Mouse (Mus musculus) MEL (cell line): ENCODE data around the gene Ccdc126. TPM values are rescaled to one million over a fixed set of nuclear protein-coding genes. Genes with fewer than 3 reads are reported as not detected.
A peak's percentile ranks its signal among the peaks of the same experiment; 100 is the strongest.

ENCODE experiments used
- DNase-seq: peaks from one replicate; pipeline ENCODE4 v3.0.0; 2011; ENCODE audit warnings: low read depth, low spot score
- H3K27ac ChIP-seq: 2 replicates; pipeline ENCODE4 v1.5.1; 2012; ENCODE audit warnings: low read depth, mild to moderate bottlenecking, control low read depth, low read length, moderate library complexity; ENCODE audit not compliant: control insufficient read depth
- H3K27me3 ChIP-seq, 2 experiments: fragments of 150-350 bp in 1 of 2; sonication (generic) in 1 of 2; 2 replicates each; pipeline ENCODE4 v1.6.1; 2012; ENCODE audit warnings: low read length in 2 of 2, mild to moderate bottlenecking in 2 of 2, improper control_type of control experiment in 1 of 2, moderate library complexity in 1 of 2; ENCODE audit not compliant: insufficient read depth in 2 of 2, control insufficient read depth in 1 of 2
- H3K36me3 ChIP-seq, 2 experiments: 2 replicates each; pipeline ENCODE4 v1.6.1; 2012 to 2014; ENCODE audit warnings: low read length in 2 of 2, improper control_type of control experiment in 1 of 2, inconsistent platforms in 1 of 2, mild to moderate bottlenecking in 1 of 2; ENCODE audit not compliant: insufficient read depth in 2 of 2, control insufficient read depth in 1 of 2
- H3K4me1 ChIP-seq, 2 experiments: fragments of 150-350 bp in 1 of 2; sonication (generic) in 1 of 2; 2 replicates each; pipeline ENCODE4 v1.6.1; 2012; ENCODE audit warnings: low read length in 2 of 2, improper control_type of control experiment in 1 of 2, mild to moderate bottlenecking in 1 of 2; ENCODE audit not compliant: insufficient read depth in 2 of 2, control insufficient read depth in 1 of 2
- H3K4me3 ChIP-seq, 2 experiments: fragments of 150-350 bp in 1 of 2; sonication (generic) in 1 of 2; 2 replicates each; pipeline ENCODE4 v1.5.1; 2012; ENCODE audit warnings: low read depth in 2 of 2, low read length in 2 of 2, mild to moderate bottlenecking in 2 of 2, moderate library complexity in 2 of 2, control low read depth in 1 of 2, improper control_type of control experiment in 1 of 2; ENCODE audit not compliant: control insufficient read depth in 1 of 2, insufficient read depth in 1 of 2
- H3K79me2 ChIP-seq: 2 replicates; pipeline ENCODE4 v1.6.1; 2012; ENCODE audit warnings: mild to moderate bottlenecking, low read length, moderate library complexity; ENCODE audit not compliant: control insufficient read depth, poor library complexity, insufficient read depth
- H3K9ac ChIP-seq: 2 replicates; pipeline ENCODE4 v1.6.1; 2012; ENCODE audit warnings: low read depth, mild to moderate bottlenecking, control low read depth, low read length, moderate library complexity; ENCODE audit not compliant: control insufficient read depth, poor library complexity, severe bottlenecking
- H3K9me3 ChIP-seq: fragments of 150-350 bp; sonication (generic); replicated peaks from 2 replicates; pipeline ENCODE4 v1.6.1; 2012; ENCODE audit warnings: mild to moderate bottlenecking, low read length, improper control_type of control experiment, moderate library complexity; ENCODE audit not compliant: insufficient read depth
- CHD1 ChIP-seq: IDR thresholded peaks from 2 replicates; pipeline ENCODE4 v1.6.1; 2012; ENCODE audit warnings: low read depth, mild to moderate bottlenecking, inconsistent platforms, low read length, improper control_type of control experiment
- E2F4 ChIP-seq: IDR thresholded peaks from 2 replicates; pipeline ENCODE4 v1.6.1; 2011; ENCODE audit warnings: low read depth, low read length, improper control_type of control experiment, borderline replicate concordance
- GABPA ChIP-seq: IDR thresholded peaks from 2 replicates; pipeline ENCODE4 v1.6.1; 2012; ENCODE audit warnings: low read depth, mild to moderate bottlenecking, inconsistent platforms, low read length, improper control_type of control experiment, moderate library complexity
- GATA1 ChIP-seq: IDR thresholded peaks from 2 replicates; pipeline ENCODE4 v1.6.1; 2011; ENCODE audit warnings: low read depth, low read length, improper control_type of control experiment
- HCFC1 ChIP-seq: IDR thresholded peaks from 2 replicates; pipeline ENCODE4 v1.6.1; 2012; ENCODE audit warnings: low read depth, mild to moderate bottlenecking, inconsistent platforms, low read length, improper control_type of control experiment, moderate library complexity
- KAT2A ChIP-seq: conservative IDR thresholded peaks from 2 replicates; pipeline ENCODE4 v1.6.1; 2012; ENCODE audit warnings: low read depth, low read length, improper control_type of control experiment, inconsistent platforms
- MAFK ChIP-seq: IDR thresholded peaks from 2 replicates; pipeline ENCODE4 v1.6.1; 2011; ENCODE audit warnings: low read depth, mild to moderate bottlenecking, low read length, improper control_type of control experiment, borderline replicate concordance
- MAX ChIP-seq: IDR thresholded peaks from 2 replicates; pipeline ENCODE4 v1.6.1; 2011; ENCODE audit warnings: low read length, improper control_type of control experiment
- MAZ ChIP-seq: IDR thresholded peaks from 2 replicates; pipeline ENCODE4 v1.6.1; 2012; ENCODE audit warnings: low read depth, mild to moderate bottlenecking, inconsistent platforms, low read length, improper control_type of control experiment
- MXI1 ChIP-seq: IDR thresholded peaks from 2 replicates; pipeline ENCODE4 v1.6.1; 2011; ENCODE audit warnings: mild to moderate bottlenecking, low read depth, low read length, improper control_type of control experiment
- MYC ChIP-seq: IDR thresholded peaks from 2 replicates; pipeline ENCODE4 v1.6.1; 2011; ENCODE audit warnings: low read depth, mild to moderate bottlenecking, low read length, improper control_type of control experiment, moderate library complexity
- POLR2A ChIP-seq, 2 experiments: IDR thresholded peaks; 2 replicates each; pipeline ENCODE4 v1.6.1; 2011 to 2012; ENCODE audit warnings: low read length in 2 of 2, mild to moderate bottlenecking in 2 of 2, control low read depth in 1 of 2, improper control_type of control experiment in 1 of 2, low read depth in 1 of 2, moderate library complexity in 1 of 2; ENCODE audit not compliant: control insufficient read depth in 1 of 2, insufficient read depth in 1 of 2, poor library complexity in 1 of 2
- RCOR1 ChIP-seq: IDR thresholded peaks from 2 replicates; pipeline ENCODE4 v1.6.1; 2012; ENCODE audit warnings: low read depth, mild to moderate bottlenecking, inconsistent platforms, low read length, improper control_type of control experiment
- SMC3 ChIP-seq: IDR thresholded peaks from 2 replicates; pipeline ENCODE4 v1.6.1; 2011; ENCODE audit warnings: low read depth, low read length, improper control_type of control experiment
- TBP ChIP-seq: IDR thresholded peaks from 2 replicates; pipeline ENCODE4 v1.8.0; 2011; ENCODE audit warnings: low read depth, low read length, improper control_type of control experiment
- TCF12 ChIP-seq: IDR thresholded peaks from 2 replicates; pipeline ENCODE4 v1.6.1; 2014; ENCODE audit warnings: low read depth, mild to moderate bottlenecking, inconsistent platforms, low read length, improper control_type of control experiment, moderate library complexity
- USF1 ChIP-seq: IDR thresholded peaks from 2 replicates; pipeline ENCODE4 v1.6.1; 2014; ENCODE audit warnings: low read depth, mild to moderate bottlenecking, inconsistent platforms, low read length, improper control_type of control experiment, moderate library complexity
- ZC3H11A ChIP-seq: IDR thresholded peaks from 2 replicates; pipeline ENCODE4 v1.6.1; 2012; ENCODE audit warnings: low read depth, mild to moderate bottlenecking, inconsistent platforms, low read length, improper control_type of control experiment
- ZNF384 ChIP-seq: IDR thresholded peaks from 2 replicates; pipeline ENCODE4 v1.6.1; 2012; ENCODE audit warnings: low read depth, mild to moderate bottlenecking, inconsistent platforms, low read length, improper control_type of control experiment
- polyA plus RNA-seq, 2 experiments: library from polyadenylated mRNA; stranded (reverse) in 1 of 2; unstranded in 1 of 2; fragments of >175 nt in 1 of 2; fragments of >200 nt in 1 of 2; gene quantifications; 2 replicates each; pipeline versions ENCODE4 v1.2.1 to v1.2.4; 2012; ENCODE audit warnings: low replicate concordance in 2 of 2, low read depth in 1 of 2; ENCODE audit not compliant: insufficient read length in 2 of 2, insufficient read depth in 1 of 2, missing spikeins in 1 of 2
- total RNA-seq: library from RNA; depleted of rRNA; stranded (reverse); fragments of 300-350 nt; gene quantifications from 2 replicates; pipeline ENCODE4 v1.2.3, GENCODE M21; 2012

Ccdc126 gene
- total and polyA plus RNA-seq, 3 experiments: 3.8 to 3.9 TPM; not detected in 1

- no peak for TF ChIP-seq RCOR1
- TF ChIP-seq MAZ: no peak
- TF ChIP-seq GATA1: no peak
- no peak for TF ChIP-seq SMC3
- peak; percentile 9; the same call in 1 of the 2 replicates for TF ChIP-seq TCF12
- no peaks in the 10 kb centered on the region for H3K79me2 ChIP-seq
- H3K4me3 ChIP-seq: no peak overlapping the region
- H3K9me3 ChIP-seq: no peaks in the 10 kb centered on the region
- DNase-seq: no peak
- no peak overlapping the region for H3K27ac ChIP-seq
- H3K9ac ChIP-seq: no peak overlapping the region
- no peaks in the 10 kb centered on the region; a peak in 1 of 4 replicates for H3K4me1 ChIP-seq
- no peaks in the 10 kb centered on the region for H3K27me3 ChIP-seq
- no peaks in the 10 kb centered on the region; a peak in 1 of 4 replicates for H3K36me3 ChIP-seq
These were observed 53.6 kb downstream of the Ccdc126 start for GRCm38 (mm10) chr6:49372705-49373104.

DNA sequence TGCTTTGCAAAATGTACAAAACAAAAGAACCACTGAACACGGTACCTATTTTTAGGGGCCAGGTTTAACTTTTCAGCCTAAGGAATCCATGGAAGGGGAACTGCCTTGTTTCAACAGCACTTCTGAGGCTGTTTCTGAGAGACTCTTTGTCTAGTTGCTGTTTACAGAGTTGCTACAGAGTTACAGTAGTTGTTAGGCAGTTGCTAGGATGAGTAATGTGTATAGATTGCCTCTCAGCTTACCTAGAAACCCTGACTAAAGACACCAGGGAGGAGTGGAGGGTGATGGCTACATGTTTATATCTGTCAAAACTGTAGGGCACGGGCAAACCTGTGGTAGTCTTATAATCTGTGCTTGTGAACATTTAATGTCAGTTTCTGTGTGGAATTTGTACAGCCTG lies 54.9 kb downstream of the Ccdc126 start:
- no peaks in the 10 kb centered on the region for H3K79me2 ChIP-seq
- no peak for DNase-seq
- H3K4me3 ChIP-seq: no peak overlapping the region
- H3K4me1 ChIP-seq: no peaks in the 10 kb centered on the region
- no peak overlapping the region for H3K27ac ChIP-seq
- H3K9me3 ChIP-seq: no peaks in the 10 kb centered on the region
- H3K27me3 ChIP-seq: no peaks in the 10 kb centered on the region
- H3K9ac ChIP-seq: no peak overlapping the region
- no peak for TF ChIP-seq GATA1
- TF ChIP-seq MAX: no peak
- TF ChIP-seq KAT2A: no peak
- no peak for TF ChIP-seq ZC3H11A
- no peak for TF ChIP-seq E2F4
- no peak for TF ChIP-seq MAZ
- TF ChIP-seq MXI1: no peak
- TF ChIP-seq HCFC1: no peak
- H3K36me3 ChIP-seq: no peaks in the 10 kb centered on the region

DNA sequence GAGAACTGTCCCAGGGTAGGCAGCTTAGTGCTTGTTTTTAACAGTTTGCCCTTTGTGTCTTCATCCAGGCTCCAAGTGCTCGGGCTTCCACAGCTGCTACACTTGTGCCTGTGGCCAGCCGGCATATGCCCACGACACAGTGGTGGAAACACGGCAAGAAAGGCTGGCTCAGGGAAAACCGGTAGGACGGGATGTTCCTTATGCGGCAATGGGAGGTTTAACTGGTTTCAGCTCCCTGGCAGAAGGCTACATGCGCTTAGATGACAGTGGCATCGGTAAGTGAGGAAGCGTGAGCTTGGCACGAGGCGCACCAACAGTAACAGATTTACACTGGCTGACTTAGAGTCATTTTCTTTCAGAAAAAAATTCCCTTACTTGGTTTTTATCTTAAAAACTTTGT lies 59.3 kb downstream of the Ccdc126 start:
- H3K4me1 ChIP-seq: no peaks in the 10 kb centered on the region
- no peak overlapping the region for H3K9ac ChIP-seq
- no peak for DNase-seq
- TF ChIP-seq HCFC1 (no peak), MAX (no peak), GABPA (no peak), MAZ (no peak), MAFK (no peak), POLR2A (IDR thresholded peaks at IDR 0.05; ENCODE audit: control insufficient read depth in 1 of 2, insufficient read depth in 1 of 2, low read depth in 1 of 2, low read length in 2 of 2, poor library complexity in 1 of 2) (no peak), MXI1 (no peak), ZC3H11A (no peak), ZNF384 (no peak), TCF12 (no peak), RCOR1 (no peak), CHD1 (no peak), MYC (no peak), USF1 (no peak), TBP (no peak)
- H3K79me2 ChIP-seq: no peaks in the 10 kb centered on the region
- H3K9me3 ChIP-seq: no peaks in the 10 kb centered on the region
- no peak overlapping the region for H3K27ac ChIP-seq
- H3K27me3 ChIP-seq: no peaks in the 10 kb centered on the region
- H3K36me3 ChIP-seq: no peaks in the 10 kb centered on the region
- no peak overlapping the region for H3K4me3 ChIP-seq
